Mouse (Mus musculus): ENCODE results near the gene Hexb.

DNA sequence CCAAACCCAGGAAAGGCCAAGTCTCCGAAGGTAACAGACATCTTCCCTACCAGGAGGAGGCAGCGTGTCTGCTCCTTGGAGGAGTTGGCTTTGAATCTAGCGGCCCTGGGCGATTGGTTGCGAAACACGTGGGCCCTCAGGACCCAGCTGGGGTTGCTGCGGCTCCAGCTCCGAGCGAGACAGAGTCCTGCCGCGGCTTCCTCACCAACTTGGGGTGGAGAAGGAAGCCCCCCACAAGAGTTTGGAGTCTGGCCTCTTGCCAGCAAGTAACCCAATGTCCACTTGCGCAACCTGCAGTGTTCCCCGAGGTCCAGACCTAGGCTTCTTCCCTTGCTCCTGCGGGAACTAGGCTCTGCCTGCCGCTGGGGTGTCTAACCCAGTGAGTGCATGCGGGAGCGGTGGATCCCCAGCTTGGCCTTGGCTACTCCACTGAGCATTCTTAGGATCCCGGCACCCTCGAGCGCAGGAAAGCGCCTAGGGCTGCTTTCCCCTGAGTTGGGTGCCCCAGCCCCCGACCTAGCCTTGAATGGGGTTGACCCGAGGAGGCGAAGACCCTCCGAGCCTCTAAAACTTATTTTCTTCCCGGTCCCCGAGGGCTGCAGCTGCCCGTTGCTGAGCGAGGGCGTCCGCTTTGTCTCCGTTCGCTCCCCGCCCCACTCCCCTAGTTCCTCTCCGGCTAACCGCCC, 42.3 kb upstream of the Hexb start:
- TF ChIP-seq CTCF (IDR thresholded peaks at IDR 0.05; ENCODE audit: borderline replicate concordance, control insufficient read depth, extremely low read depth, insufficient read depth, low read length, poor library complexity) (no peak), POLR2A (IDR thresholded peaks at IDR 0.05; ENCODE audit: control insufficient read depth, extremely low read depth, insufficient read depth, low read length, poor library complexity) (no peak)
